Mouse (Mus musculus) heart, embryonic 12.5 days (tissue): ENCODE measurements at regions not wholly inside any gene's neighbourhood (a gene's known extent, or its start where the extent isn't known, plus 50 kb on each side); places are given as distances from the start of the nearest gene placed in this dataset.

Experiments used
- ATAC-seq: fragments of 200-750 bp; cut with Nextera tagmentation; 2 replicates; pipeline ENCODE4 v1.8.0; 2017; ENCODE audit warnings: moderate TSS enrichment, moderate library complexity; ENCODE audit not compliant: insufficient number of reproducible peaks, low FRiP score
- H3K27ac ChIP-seq: fragments of 300-500 bp; sonication (generic); 2 replicates; pipeline ENCODE4 v1.5.1; 2016; ENCODE audit warnings: mild to moderate bottlenecking, moderate library complexity; ENCODE audit not compliant: poor library complexity, severe bottlenecking
- H3K27me3 ChIP-seq: fragments of 300-500 bp; sonication (generic); replicated peaks from 2 replicates; pipeline ENCODE4 v1.6.1; 2016; ENCODE audit warnings: mild to moderate bottlenecking, moderate library complexity
- H3K36me3 ChIP-seq: fragments of 300-500 bp; sonication (generic); 2 replicates; pipeline ENCODE4 v1.6.1; 2016; ENCODE audit warnings: mild to moderate bottlenecking, moderate library complexity
- H3K4me1 ChIP-seq: fragments of 300-500 bp; sonication (generic); replicated peaks from 2 replicates; pipeline ENCODE4 v1.6.1; 2016; ENCODE audit warnings: mild to moderate bottlenecking
- H3K4me2 ChIP-seq: fragments of 300-500 bp; sonication (generic); 2 replicates; pipeline ENCODE4 v1.6.1; 2016; ENCODE audit warnings: mild to moderate bottlenecking, moderate library complexity
- H3K4me3 ChIP-seq: fragments of 300-500 bp; sonication (generic); 2 replicates; pipeline ENCODE4 v1.5.1; 2016; ENCODE audit warnings: mild to moderate bottlenecking
- H3K9ac ChIP-seq: fragments of 300-500 bp; sonication (generic); 2 replicates; pipeline ENCODE4 v1.6.1; 2016; ENCODE audit warnings: mild to moderate bottlenecking, moderate library complexity
- H3K9me3 ChIP-seq: fragments of 300-500 bp; sonication (generic); replicated peaks from 2 replicates; pipeline ENCODE4 v1.6.1; 2016; ENCODE audit warnings: mild to moderate bottlenecking, moderate library complexity
- WGBS: fragments of 180-500 bp; shearing (Covaris S2); methylation state at CpG from one replicate; pipeline ENCODE4 v1.1.7; 2016; 5-methylcytosine and 5-hydroxymethylcytosine counted together

DNA sequence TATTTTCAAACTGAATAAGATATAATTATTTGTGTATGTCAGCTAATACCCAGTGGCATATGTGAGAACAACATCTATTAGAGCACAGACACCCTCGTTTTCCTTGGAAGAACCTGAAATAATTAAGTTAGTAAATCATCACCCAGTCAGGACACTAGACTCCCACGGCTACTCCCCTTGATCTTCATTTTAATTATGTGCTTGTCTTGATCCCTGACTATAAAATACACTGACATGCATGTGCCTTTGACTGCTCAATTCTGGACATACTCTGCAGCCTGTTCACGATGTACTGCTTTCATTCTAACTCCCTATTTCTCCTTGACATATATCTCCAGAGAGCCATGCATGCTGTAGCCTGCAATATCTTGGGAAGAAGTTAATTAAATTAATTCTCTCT is 232.7 kb upstream of the Atxn7l3b start:
- Histone ChIP-seq H3K27me3 (no peaks in the 10 kb centered on the region), H3K9me3 (no peaks in the 10 kb centered on the region), H3K9ac (no peak overlapping the region), H3K36me3 (no peaks in the 10 kb centered on the region), H3K4me1 (no peaks in the 10 kb centered on the region), H3K4me3 (no peak overlapping the region), H3K27ac (no peak overlapping the region), H3K4me2 (no peak overlapping the region)
- 66% methylated on average over 3 of the region's 3 CpGs for WGBS
- ATAC-seq, result no peak

DNA sequence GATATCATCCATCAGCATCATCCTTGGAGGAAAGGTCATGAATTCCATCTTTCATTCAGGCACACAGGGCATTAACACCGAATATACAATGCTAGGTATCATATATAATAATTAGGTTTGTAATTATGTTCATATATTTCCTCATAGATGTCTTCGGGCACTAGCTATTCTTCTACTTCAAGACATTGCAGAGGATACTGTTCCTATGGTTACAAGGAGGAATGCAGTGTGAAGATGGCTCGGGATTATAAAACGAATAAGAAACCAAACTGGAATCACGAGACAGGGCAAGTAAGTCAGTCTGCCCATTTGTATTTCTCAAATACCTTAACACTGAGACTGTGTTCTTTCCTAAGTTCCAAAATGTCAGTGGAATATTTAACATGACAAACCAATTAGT is 231.3 kb upstream of the Atxn7l3b start:
- Histone ChIP-seq H3K4me3 (no peak overlapping the region), H3K9me3 (no peaks in the 10 kb centered on the region), H3K27me3 (no peaks in the 10 kb centered on the region), H3K4me1 (no peaks in the 10 kb centered on the region), H3K9ac (no peak overlapping the region), H3K36me3 (no peaks in the 10 kb centered on the region), H3K4me2 (no peak overlapping the region), H3K27ac (no peak overlapping the region)
- ATAC-seq, result no peak
- WGBS, result 77% methylated on average over 5 of the region's 5 CpGs

DNA sequence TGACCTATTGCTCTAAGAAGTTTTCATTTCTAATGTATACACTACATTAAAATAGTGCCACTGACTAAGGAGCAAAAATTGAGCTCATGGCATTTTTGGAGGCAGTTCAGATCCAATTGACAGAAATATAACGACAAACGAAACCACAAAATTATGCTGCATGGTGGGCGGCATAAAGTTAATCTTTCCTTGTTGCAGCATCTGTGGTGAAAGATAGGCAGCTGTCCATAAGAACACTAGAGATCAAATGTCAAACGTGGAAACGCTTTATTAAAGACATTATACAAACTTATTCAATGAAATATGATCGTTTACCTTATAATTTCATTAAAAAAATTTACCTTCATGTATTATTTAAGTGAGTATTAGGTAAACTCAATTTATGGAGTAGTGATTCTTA is 230.2 kb upstream of the Atxn7l3b start:
- Histone ChIP-seq H3K36me3 (no peaks in the 10 kb centered on the region), H3K4me1 (no peaks in the 10 kb centered on the region), H3K27ac (no peak overlapping the region), H3K9me3 (no peaks in the 10 kb centered on the region), H3K4me3 (no peak overlapping the region), H3K27me3 (no peaks in the 10 kb centered on the region), H3K4me2 (no peak overlapping the region), H3K9ac (no peak overlapping the region)
- no peak for ATAC-seq
- 75% methylated on average over 6 of the region's 6 CpGs for WGBS

- Histone ChIP-seq H3K27ac (no peak overlapping the region), H3K9ac (no peak overlapping the region), H3K4me1 (no peaks in the 10 kb centered on the region), H3K4me3 (no peak overlapping the region), H3K9me3 (peaks cover 12% of the 10 kb centered on the region), H3K36me3 (no peaks in the 10 kb centered on the region), H3K4me2 (no peak overlapping the region), H3K27me3 (no peaks in the 10 kb centered on the region)
- no peak for ATAC-seq
- 67% methylated on average over 2 of the region's 2 CpGs for whole genome bisulfite sequencing
Observed at GRCm38 (mm10) chr10:113141606-113142005, 212.8 kb upstream of the Atxn7l3b start.

DNA sequence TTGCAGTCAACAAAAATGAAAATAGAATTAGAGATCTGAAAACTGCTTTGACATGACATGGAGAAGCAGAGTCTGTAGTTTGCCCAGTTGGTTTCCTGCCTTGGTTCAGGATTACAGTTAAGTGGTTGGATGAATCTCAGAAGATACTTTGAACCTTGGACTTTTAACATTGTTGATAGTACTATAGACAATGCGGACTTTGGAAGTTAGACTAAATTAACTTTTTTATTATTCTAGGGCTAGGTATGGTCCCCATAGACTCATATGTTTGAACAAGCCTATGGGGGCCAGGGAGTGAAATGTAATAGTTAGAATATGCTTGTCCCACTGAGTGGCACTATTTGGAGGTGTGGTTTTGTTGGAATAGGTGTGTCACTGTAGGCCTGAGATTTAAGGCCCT is 186.2 kb upstream of the Atxn7l3b start:
- Histone ChIP-seq H3K4me2 (no peak overlapping the region), H3K36me3 (no peaks in the 10 kb centered on the region), H3K9ac (no peak overlapping the region), H3K27ac (no peak overlapping the region), H3K9me3 (no peaks in the 10 kb centered on the region), H3K4me1 (no peaks in the 10 kb centered on the region), H3K4me3 (no peak overlapping the region), H3K27me3 (no peaks in the 10 kb centered on the region)
- 78% methylated on average over 1 of the region's 1 CpGs for WGBS
- ATAC-seq, result no peak

GRCm38 (mm10) chr10:113105771-113106430 is 177.1 kb upstream of the Atxn7l3b start:
- 11% methylated on average over 1 of the region's 1 CpGs for WGBS
- no peak overlapping the region for H3K27ac ChIP-seq
- H3K4me3 ChIP-seq, result no peak overlapping the region
- H3K9ac ChIP-seq, result no peak overlapping the region
- ATAC-seq, result 0 out of 2 replicates have a peak, but pooled peaks have one; percentile 29
- no peaks in the 10 kb centered on the region for H3K36me3 ChIP-seq
- no peak overlapping the region for H3K4me2 ChIP-seq
- no peaks in the 10 kb centered on the region for H3K9me3 ChIP-seq
- no peaks in the 10 kb centered on the region for H3K4me1 ChIP-seq
- no peaks in the 10 kb centered on the region for H3K27me3 ChIP-seq

GRCm38 (mm10) chr10:113105301-113105700 is 176.5 kb upstream of the Atxn7l3b start:
- 62% methylated on average over 2 of the region's 2 CpGs for WGBS
- H3K9ac ChIP-seq, result no peak overlapping the region
- no peaks in the 10 kb centered on the region for H3K4me1 ChIP-seq
- H3K27me3 ChIP-seq, result no peaks in the 10 kb centered on the region
- H3K4me2 ChIP-seq, result no peak overlapping the region
- no peak overlapping the region for H3K27ac ChIP-seq
- H3K9me3 ChIP-seq, result no peaks in the 10 kb centered on the region
- H3K4me3 ChIP-seq, result no peak overlapping the region
- ATAC-seq, result no peak
- no peaks in the 10 kb centered on the region for H3K36me3 ChIP-seq
